Mouse (Mus musculus) stomach, adult 2 months (tissue): ENCODE data around the gene Col8a1. TPM values are rescaled to one million over a fixed set of nuclear protein-coding genes. Genes with fewer than 3 reads are reported as not detected.

Experiments used
- polyA plus RNA-seq: library from polyadenylated mRNA; depleted of rRNA; stranded (reverse); fragments of >200 nt; gene quantifications from 2 replicates; pipeline ENCODE4 v1.2.3, GENCODE M21; 2012; rRNA removed

Gene Col8a1
- polyA plus RNA-seq, result 1.1 and 1.2 TPM in 2 replicates

GRCm38 (mm10) chr16:57754526-57755125 lies at the start of gene Col8a1:
Gene Col8a1 (minus strand): TSS chr16:57754737.

GRCm38 (mm10) chr16:57606444-57607227 lies 147.9 kb downstream of the Col8a1 start, which contains the start of gene Cmss1:
Gene Cmss1 (minus strand): TSS chr16:57606864.

Other genes with a start within 250 kb of the Col8a1 start
- 2.1 and 3.4 TPM in 2 replicates for gene Cmss1, start 147.9 kb downstream of the Col8a1 start, polyA plus RNA-seq